Mouse (Mus musculus): ENCODE measurements around the gene Atg4a-ps.
A peak's percentile ranks its signal among the peaks of the same experiment; 100 is the strongest.
"Not testable (repeated sequence)": the region's sequence is repeated elsewhere in the genome, so short reads cannot be mapped to it uniquely, and the experiment has no call there.

Atg4a-ps gene

DNA sequence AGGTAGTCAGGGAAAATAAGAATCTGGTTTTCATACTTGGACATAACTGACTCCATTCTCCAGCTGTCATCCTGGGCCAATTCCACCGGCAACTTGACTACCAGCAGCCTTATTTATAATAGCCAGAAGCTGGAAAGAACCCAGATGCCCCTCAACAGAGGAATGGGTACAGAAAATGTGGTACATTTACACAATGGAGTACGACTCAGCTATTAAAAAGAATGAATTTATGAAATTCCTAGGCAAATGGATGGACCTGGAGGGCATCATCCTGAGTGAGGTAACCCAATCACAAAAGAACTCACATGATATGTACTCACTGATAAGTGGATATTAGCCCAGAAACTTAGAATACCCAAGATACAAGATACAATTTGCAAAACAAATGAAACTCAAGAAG lies at the start of gene Atg4a-ps:
Gene Atg4a-ps (minus strand): TSS at position 101 of the 400 bp plus-strand sequence.
- not testable (repeated sequence) for DNase-seq

DNA sequence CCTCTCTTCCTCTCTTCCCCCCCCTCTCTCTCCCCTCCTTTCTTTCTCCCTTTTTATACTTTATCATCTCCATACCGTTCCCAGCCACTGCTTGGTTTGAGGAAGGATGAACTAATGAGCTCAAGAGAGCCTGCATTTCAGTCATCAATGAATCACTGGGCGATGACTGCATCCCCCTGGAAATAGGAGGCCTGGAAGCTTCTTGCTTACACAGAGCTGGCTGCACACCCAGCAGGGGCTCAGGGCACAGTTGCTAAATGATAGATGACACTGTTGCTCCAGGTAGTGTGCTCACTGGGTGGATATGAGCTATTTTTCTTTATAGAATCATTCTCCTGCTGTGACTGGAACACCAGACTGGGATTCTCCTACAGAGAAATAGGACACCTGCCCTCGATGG lies 49.7 kb upstream of the Atg4a-ps start:
- DNase-seq = no peak

GRCm38 (mm10) chr3:103690506-103690905 lies 44.6 kb upstream of the Atg4a-ps start:
- DNase-seq = no peak

GRCm38 (mm10) chr3:103689043-103689442 lies 43.2 kb upstream of the Atg4a-ps start:
- no peak for DNase-seq

DNA sequence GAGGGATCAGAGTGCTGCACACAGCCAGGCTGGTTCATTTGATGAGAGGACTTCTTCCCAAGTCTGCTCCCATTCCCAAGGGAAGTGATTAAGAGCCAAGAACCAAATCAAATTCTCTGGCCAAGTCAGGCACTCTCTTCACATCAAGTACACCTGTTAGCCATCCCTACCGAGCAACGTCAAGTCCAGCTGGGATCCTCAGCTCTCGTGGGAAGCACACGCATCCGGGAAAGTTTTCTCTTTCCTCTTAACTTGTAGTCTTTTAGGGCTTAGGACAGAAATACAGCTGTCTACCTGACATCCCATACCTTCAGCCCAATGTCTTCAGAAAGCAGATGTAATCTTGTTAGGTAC lies 38.1 kb upstream of the Atg4a-ps start:
- DNase-seq = no peak

DNA sequence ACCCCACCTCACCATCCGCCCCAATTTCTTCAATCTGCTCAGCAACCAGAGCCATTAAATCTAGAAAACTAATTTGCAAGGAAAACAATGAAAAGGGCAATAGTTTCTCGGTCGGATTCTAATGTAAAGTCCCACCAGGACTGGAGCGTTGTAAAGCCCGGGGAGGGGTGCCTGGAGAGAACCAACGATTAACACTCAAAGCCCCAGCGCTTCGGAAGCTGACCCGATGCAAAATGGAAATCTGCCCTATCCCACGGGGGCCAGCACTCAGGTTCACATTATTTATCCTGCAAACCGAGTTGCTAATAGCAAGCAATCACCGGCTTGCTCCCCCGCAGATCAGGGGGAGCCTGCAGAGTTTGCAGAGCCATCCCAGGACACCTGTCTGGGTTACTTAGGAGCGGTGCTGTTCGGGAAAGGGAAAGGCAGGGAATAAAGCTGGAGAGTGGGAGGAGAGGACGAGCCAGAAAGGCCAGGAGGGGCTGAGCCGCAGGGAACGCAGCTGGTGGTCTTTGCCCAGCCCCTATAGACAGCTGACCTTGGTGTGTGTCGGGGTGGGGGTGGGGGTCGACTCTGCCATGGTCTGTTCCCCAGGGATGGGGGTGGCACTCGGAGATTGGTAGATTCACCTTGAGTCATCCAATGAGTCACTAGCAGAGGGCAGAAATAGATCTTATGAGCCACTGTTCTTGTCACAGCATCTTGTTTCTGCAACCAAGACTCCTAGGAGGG lies 37.5 kb upstream of the Atg4a-ps start:
- peak; percentile 76 for DNase-seq

GRCm38 (mm10) chr3:103682473-103682872 lies 36.6 kb upstream of the Atg4a-ps start:
- peak; percentile 65 for DNase-seq

- no peak for DNase-seq
These were observed 32.9 kb upstream of the Atg4a-ps start for GRCm38 (mm10) chr3:103678811-103679210.

DNA sequence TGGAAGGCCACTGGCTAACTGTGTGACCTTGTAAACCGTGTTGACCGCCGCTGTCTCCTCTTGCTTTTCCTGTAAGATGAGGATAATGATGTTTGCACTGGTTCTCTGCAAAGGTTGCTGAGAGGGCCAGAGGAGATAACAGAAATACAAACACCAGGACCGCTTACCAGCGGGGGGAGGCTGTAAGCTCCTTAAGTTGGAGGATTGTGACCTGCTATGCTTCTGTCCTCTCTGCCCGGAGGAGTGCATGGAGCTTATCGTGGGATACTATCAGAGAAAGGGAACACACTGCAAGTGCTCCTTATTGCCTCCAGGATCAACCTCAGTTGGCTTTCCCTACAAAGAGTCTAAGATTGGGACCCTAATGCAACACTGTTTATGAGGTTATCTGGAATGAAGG lies 26.8 kb upstream of the Atg4a-ps start:
- DNase-seq = no peak

GRCm38 (mm10) chr3:103672113-103672512 lies 26.2 kb upstream of the Atg4a-ps start:
- no peak for DNase-seq

DNA sequence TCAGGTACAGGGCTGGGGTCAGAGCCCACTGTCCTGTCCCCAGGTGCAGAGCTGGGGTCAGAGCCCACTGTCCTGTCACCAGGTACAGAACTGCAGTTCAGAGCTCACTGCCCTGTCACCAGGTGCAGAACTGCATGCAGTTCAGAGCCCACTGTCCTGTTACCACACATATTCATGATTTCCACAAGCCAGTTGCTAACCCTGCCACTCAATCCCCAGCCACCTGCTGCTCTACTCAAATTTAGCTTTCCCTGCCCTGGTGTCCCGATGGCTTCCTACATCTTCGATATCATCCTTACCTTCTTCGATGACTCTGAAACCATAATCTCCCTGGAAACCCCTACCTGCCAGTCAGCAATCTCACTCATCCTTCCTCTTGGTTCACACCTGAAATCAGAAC lies 17.5 kb upstream of the Atg4a-ps start:
- no peak for DNase-seq

GRCm38 (mm10) chr3:103661714-103662113 lies 15.8 kb upstream of the Atg4a-ps start:
- DNase-seq = peak; percentile 48

GRCm38 (mm10) chr3:103660012-103660411 lies 14.1 kb upstream of the Atg4a-ps start:
- peak; percentile 50 for DNase-seq

GRCm38 (mm10) chr3:103650406-103650805 lies 4.5 kb upstream of the Atg4a-ps start:
- DNase-seq = no peak

- DNase-seq = no peak
These were observed 3.8 kb upstream of the Atg4a-ps start for GRCm38 (mm10) chr3:103649716-103650115.

DNA sequence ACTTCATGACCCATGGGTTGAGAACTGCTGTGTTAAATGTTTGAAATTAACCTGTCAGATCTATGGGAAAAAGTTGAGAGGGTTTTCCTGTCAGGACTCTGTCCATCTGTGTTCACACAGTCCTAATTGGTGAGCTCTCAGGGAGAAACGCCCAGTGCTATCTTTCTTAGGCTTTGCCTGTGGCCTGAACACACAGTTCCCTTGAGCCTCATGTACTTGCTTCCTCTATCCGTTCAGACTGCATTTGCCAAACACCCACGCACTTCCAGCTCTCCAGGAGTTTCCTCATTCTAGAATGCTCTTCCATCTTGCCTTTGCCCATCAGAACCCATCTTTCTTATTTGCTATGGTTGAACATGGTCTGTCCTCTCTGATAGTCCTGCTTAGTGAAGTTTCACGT lies 2.6 kb upstream of the Atg4a-ps start:
- no peak for DNase-seq

DNA sequence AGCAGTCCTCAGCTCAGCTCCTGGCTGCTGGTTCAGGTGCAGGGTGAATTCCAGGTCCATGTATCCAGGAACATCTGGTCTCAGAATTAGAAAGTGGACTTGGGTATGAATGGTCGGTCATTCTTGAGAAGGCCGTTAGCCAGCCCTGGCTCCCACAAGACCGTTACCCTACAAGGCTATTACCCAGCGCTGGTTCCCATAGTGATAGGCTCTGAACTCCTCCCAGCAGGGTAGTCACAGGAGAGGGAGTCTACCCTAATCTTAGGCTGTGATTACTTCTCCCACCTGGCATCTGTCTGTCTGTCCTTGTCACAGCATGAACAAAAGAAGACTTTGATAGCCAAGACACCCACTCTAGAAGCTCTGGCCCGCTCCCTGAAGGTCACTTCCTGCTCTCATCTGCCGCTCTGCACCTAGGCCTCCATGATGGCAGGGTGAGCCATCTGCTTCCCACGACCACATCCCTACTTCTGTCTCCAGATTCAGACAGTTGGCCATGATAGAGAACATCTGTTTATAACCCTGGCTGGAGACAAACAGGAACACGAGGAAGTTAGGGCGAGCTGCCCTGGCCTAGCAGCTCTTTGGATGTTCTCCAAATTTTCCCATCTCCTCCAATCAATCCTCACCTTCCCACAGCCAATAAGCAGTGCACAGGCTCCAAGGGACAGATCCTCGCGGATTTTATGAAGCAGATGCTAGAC lies 1.4 kb upstream of the Atg4a-ps start:
- DNase-seq = no peak

GRCm38 (mm10) chr3:103641301-103641700 lies 4.6 kb downstream of the Atg4a-ps start:
- no peak for DNase-seq

GRCm38 (mm10) chr3:103640226-103640803 lies 5.6 kb downstream of the Atg4a-ps start:
- DNase-seq = no peak

DNA sequence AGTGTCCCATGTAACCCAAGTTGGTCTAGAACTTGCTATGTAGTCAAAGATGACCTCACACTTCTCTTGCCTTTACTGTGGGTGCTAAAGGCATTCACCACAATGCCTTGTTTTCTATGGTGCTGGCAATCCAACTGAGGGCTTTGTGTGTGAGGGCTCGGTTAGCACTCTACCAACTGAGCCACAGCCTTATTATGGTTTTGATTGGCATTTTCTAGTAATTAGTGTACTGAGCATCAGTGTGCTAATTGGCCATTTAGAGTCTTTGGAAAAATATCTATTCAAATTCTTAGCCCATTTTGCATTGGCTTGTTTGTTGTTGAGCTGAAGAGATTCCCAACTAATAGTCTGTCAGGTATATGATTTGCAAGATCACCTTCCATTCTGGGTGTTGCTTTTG lies 8.2 kb downstream of the Atg4a-ps start:
- no peak for DNase-seq

DNA sequence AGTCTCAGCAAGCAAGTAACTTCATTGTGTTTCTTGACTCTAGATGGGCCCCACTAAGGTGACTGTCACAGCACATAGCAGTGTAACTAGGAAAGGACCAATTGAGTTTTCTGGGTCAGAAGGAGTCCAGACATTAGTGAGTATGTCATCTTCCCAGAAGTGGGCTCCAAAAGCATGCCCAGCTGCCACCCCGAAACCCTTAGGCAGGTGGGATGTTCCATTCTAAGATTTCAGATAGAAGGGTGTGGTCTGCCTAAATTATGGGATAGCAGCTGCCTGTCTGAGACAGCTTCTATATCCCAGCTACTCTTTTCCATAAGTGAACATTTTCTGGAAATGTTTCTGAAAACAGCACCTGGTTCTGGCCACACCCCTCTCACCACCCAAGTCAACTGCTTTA lies 11.6 kb downstream of the Atg4a-ps start:
- no peak for DNase-seq

DNA sequence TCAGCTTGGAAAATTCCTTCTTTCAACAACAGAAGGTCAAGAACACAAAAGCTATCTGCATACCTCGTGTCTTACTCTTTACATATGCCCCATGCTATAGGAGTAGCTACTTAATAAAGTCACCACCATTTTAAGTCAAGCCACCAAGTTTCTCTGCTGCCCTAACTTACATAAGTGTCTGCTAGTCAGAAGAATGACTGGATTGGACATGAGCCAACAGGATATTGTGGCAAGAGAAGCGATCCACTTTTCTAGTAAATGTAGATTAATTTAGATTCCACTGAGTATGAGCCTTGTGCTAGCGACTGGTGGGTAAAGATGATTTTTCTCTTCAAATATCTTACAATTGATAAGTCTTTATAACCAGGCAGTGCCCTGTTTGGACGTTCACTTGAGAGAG lies 12.0 kb downstream of the Atg4a-ps start:
- no peak for DNase-seq

DNA sequence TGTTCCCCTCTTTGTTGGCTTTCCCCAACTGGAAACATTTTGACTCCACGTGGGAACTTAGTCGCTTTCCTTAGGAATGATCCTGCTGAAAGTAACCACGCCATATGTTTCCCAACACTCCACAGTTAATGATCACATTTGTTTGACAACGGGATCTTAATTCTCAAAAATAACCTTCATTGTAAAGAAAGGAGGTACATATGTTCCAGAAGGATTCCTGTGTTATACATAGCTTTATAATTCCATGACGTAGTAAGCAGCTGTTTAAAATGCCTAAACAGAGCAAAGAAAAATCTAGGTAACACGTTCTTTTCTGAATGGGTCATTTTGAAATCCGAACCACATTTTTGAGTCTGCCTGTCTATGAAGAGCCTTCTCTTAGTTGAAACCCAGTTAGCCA lies 12.7 kb downstream of the Atg4a-ps start:
- DNase-seq = no peak

GRCm38 (mm10) chr3:103627661-103628060 lies 18.2 kb downstream of the Atg4a-ps start:
- no peak for DNase-seq
